Comparison of ENCODE assay signal across 8 mouse cellular contexts in genomic region chr11:4946947-4947812, GRCm38 (mm10). TPM values are rescaled to one million over a fixed set of nuclear protein-coding genes. Genes with fewer than 3 reads are reported as not detected.
DNase-seq lines count a peak whose midpoint lies in the region; ATAC-seq lines count a peak whose summit lies in the region.

No protein-coding gene starts in this region.

- H3K9me3 ChIP-seq in intestine, embryonic 15.5 days = no peaks in the 10 kb centered on the region
- H3K9me3 ChIP-seq in megakaryocyte, embryonic 14.5 days = no peaks in the 10 kb centered on the region

- WGBS in intestine, embryonic 15.5 days = under 1% methylated on average over 106 of the region's 120 CpGs

- peak; percentile 45 for DNase-seq in Muller cell, postnatal 12 days (ENCODE audit: inconsistent ontology term)
- DNase-seq in cerebellum, adult 18-20 months = peak; percentile 21 to 51
- DNase-seq in frontal cortex, adult 2 months (ENCODE audit: extremely low spot score in 1 of 2, low spot score in 1 of 2) = peak; percentile 71 to 87
- DNase-seq in left cerebral cortex, postnatal 10 days (ENCODE audit: extremely low spot score in 1 of 2, low spot score in 2 of 2) = peak; percentile 84 to 87
- peak; percentile 90 to 92 for DNase-seq in right cerebral cortex, postnatal 36 days (ENCODE audit: low spot score in 2 of 2)
- peak; percentile 45 for DNase-seq in yolk sac, embryonic 10.5 days (ENCODE audit: low spot score)

- peak overlapping the region; percentile 46 for H3K4me3 ChIP-seq in intestine, embryonic 15.5 days (replicated peaks)
- peak overlapping the region; percentile 92 for H3K4me3 ChIP-seq in megakaryocyte, embryonic 14.5 days (replicated peaks)

- H3K4me1 ChIP-seq in intestine, embryonic 15.5 days (replicated peaks) = peaks cover 13% of the 10 kb centered on the region
- H3K4me1 ChIP-seq in megakaryocyte, embryonic 14.5 days = peaks cover 52% of the 10 kb centered on the region

- H3K4me2 ChIP-seq in intestine, embryonic 15.5 days (replicated peaks) = peak overlapping the region; percentile 94

- intact Hi-C loops in left cerebral cortex, postnatal 10 days (cut with DNase I) = no loop called here

- no peak overlapping the region for H3K27ac ChIP-seq in intestine, embryonic 15.5 days

- no peak overlapping the region; the same call in 1 of the 2 replicates for H3K9ac ChIP-seq in intestine, embryonic 15.5 days

- no peaks in the 10 kb centered on the region for H3K36me3 ChIP-seq in intestine, embryonic 15.5 days
- no peaks in the 10 kb centered on the region for H3K36me3 ChIP-seq in megakaryocyte, embryonic 14.5 days (replicated peaks; ENCODE audit: low read length)

- H3K27me3 ChIP-seq in intestine, embryonic 15.5 days (replicated peaks) = peaks cover 61% of the 10 kb centered on the region
- peaks cover 90% of the 10 kb centered on the region for H3K27me3 ChIP-seq in megakaryocyte, embryonic 14.5 days (replicated peaks)

- peak; percentile 86 for ATAC-seq in intestine, embryonic 15.5 days

RNA-seq across cellular contexts. Expression of gene Nefh, which starts 0.7 kb away (rescaled TPM):
- 23.7 and 28.0 TPM in 2 replicates for polyA plus RNA-seq in frontal cortex, adult 2 months (2012; rRNA removed)
- polyA plus RNA-seq in intestine, embryonic 15.5 days (2015; fragmentation: Nextera tagmentation; extraction: Ambion mirVana) = 0.58 and 0.76 TPM in 2 replicates
- total RNA-seq in left cerebral cortex, postnatal 10 days (2021) = 10 to 100 TPM; 24.5 to 24.6 TPM
- 3.8 and 7.2 TPM in 2 replicates for polyA plus RNA-seq in megakaryocyte, embryonic 14.5 days (2012; ENCODE audit: insufficient read depth, low replicate concordance)

RNA-seq across cellular contexts. Expression of gene Ap1b1, which starts 39.4 kb away (rescaled TPM):
- polyA plus RNA-seq in frontal cortex, adult 2 months (2012; rRNA removed) = 150 and 165 TPM in 2 replicates
- 63.5 and 71.3 TPM in 2 replicates for polyA plus RNA-seq in intestine, embryonic 15.5 days (2015; fragmentation: Nextera tagmentation; extraction: Ambion mirVana)
- 100 to 1,000 TPM; 118 to 134 TPM for total RNA-seq in left cerebral cortex, postnatal 10 days (2021)
- polyA plus RNA-seq in megakaryocyte, embryonic 14.5 days (2012; ENCODE audit: insufficient read depth, low replicate concordance) = 57.8 and 66.6 TPM in 2 replicates

RNA-seq across cellular contexts. Expression of gene Thoc5, which starts 52.1 kb away (rescaled TPM):
- polyA plus RNA-seq in frontal cortex, adult 2 months (2012; rRNA removed) = 42.0 and 45.4 TPM in 2 replicates
- polyA plus RNA-seq in intestine, embryonic 15.5 days (2015; fragmentation: Nextera tagmentation; extraction: Ambion mirVana) = 33.6 and 34.3 TPM in 2 replicates
- 10 to 100 TPM; 39.5 to 40.2 TPM for total RNA-seq in left cerebral cortex, postnatal 10 days (2021)
- polyA plus RNA-seq in megakaryocyte, embryonic 14.5 days (2012; ENCODE audit: insufficient read depth, low replicate concordance) = 1.1 and 3.9 TPM in 2 replicates

Comparison
In these comparisons a context has a peak if more than half of its experiments do, and no peak if none do; other contexts are left out.
1. DNase-seq: peak in every context shown above with its lines; median percentile 91 in right cerebral cortex, postnatal 36 days; 86 in left cerebral cortex, postnatal 10 days; 79 in frontal cortex, adult 2 months; 45 in Muller cell, postnatal 12 days; 45 in yolk sac, embryonic 10.5 days; 36 in cerebellum, adult 18-20 months.